Comparison of ENCODE assay signal across 22 mouse cellular contexts in the genomic region with DNA sequence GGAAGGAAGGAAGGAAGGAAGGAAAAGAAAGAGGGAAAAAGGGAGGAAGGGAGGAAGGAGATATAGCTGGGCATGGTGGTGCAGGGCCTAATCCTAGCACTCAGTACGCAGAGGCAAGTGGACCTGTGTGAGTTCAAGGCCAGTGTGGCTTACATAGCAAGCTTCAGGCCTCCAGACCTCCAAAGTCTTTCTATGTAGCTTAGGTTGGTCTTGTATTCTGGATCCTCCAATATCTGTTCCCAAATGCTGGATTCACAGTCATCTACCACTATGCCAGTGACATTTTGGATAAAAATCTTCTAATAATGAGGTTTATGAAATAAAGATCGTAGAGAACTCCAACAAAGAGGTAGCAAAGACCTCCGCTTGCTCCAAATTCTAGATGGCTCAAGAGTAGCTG. TPM values are rescaled to one million over a fixed set of nuclear protein-coding genes. Genes with fewer than 3 reads are reported as not detected.
DNase-seq lines count a peak whose midpoint lies in the region; ATAC-seq and TF ChIP-seq lines count a peak whose summit lies in the region.
"Had no signal": no experiment of that assay in that cellular context is flagged by ENCODE, and none has a peak within 500 bp of the region (broad histone marks: within the 10 kb centered on the region; RNA-seq: fewer than 3 reads in every experiment).

No protein-coding gene starts in this region.

- H3K79me2 ChIP-seq in C2C12 (ENCODE audit: control insufficient read depth, insufficient read depth) = no peaks in the 10 kb centered on the region

- H3K27ac ChIP-seq in forebrain, embryonic 12.5 days = peak overlapping the region; percentile 42; the same call in 1 of the 2 replicates
- H3K27ac ChIP-seq in forebrain, embryonic 13.5 days = no peak overlapping the region
- H3K27ac ChIP-seq in brown adipose tissue, adult 24 weeks (replicated peaks; ENCODE audit: low read depth, low read length) = peak overlapping the region; percentile 17; the same call in 1 of the 2 replicates
- H3K27ac ChIP-seq: embryonic facial prominence, embryonic 10.5 days; embryonic facial prominence, embryonic 13.5 days; gastrocnemius, adult 2 months; heart, embryonic 10.5 days; heart, embryonic 13.5 days; hindbrain, embryonic 14.5 days; hindbrain, postnatal 0 days had no signal

- H3K4me2 ChIP-seq in forebrain, embryonic 12.5 days = no peak overlapping the region
- H3K4me2 ChIP-seq in forebrain, embryonic 13.5 days = no peak overlapping the region
- H3K4me2 ChIP-seq: embryonic facial prominence, embryonic 13.5 days; heart, embryonic 13.5 days; hindbrain, embryonic 14.5 days had no signal

- H3K79me3 ChIP-seq in C2C12 (ENCODE audit: low read depth) = no peaks in the 10 kb centered on the region

- TF ChIP-seq CTCF in C2C12 (IDR thresholded peaks at IDR 0.05; ENCODE audit: control insufficient read depth, insufficient read depth, insufficient read length) = no peak

- DNase-seq in cerebellum, adult 9-11 months = no peak
- no peak for DNase-seq in lung, postnatal 4 days
- DNase-seq: adrenal gland, adult 2 months; cerebellum, adult 11 months; cerebellum, postnatal 36 days; gastrocnemius, adult 2 months; gastrocnemius, postnatal 14 days; heart, adult 18-20 months; heart, postnatal 14 days had no signal

- no peak overlapping the region for H3K4me3 ChIP-seq in forebrain, embryonic 12.5 days (replicated peaks)
- H3K4me3 ChIP-seq in forebrain, embryonic 13.5 days = no peak overlapping the region
- no peak overlapping the region for H3K4me3 ChIP-seq in C2C12 (ENCODE audit: insufficient read depth, poor library complexity, severe bottlenecking)
- H3K4me3 ChIP-seq in brown adipose tissue, adult 24 weeks (ENCODE audit: insufficient read depth, low read depth, low read length) = no peak overlapping the region
- H3K4me3 ChIP-seq: embryonic facial prominence, embryonic 10.5 days; embryonic facial prominence, embryonic 13.5 days; erythroblast, embryonic 14.5 days; gastrocnemius, adult 2 months; heart, embryonic 10.5 days; heart, embryonic 13.5 days had no signal

- no peak for ATAC-seq in forebrain, embryonic 12.5 days (ENCODE audit: low FRiP score)
- ATAC-seq in forebrain, embryonic 13.5 days = no peak
- ATAC-seq: intestine, postnatal 0 days had no signal

- peaks cover 13% of the 10 kb centered on the region for H3K4me1 ChIP-seq in forebrain, embryonic 12.5 days
- H3K4me1 ChIP-seq in forebrain, embryonic 13.5 days = peaks cover 14% of the 10 kb centered on the region
- peaks cover 7% of the 10 kb centered on the region; the same call in 1 of the 2 replicates for H3K4me1 ChIP-seq in brown adipose tissue, adult 24 weeks (ENCODE audit: control insufficient read depth, insufficient read depth, insufficient read length, low read length)

- H3K9me3 ChIP-seq in forebrain, embryonic 12.5 days = no peaks in the 10 kb centered on the region
- H3K9me3 ChIP-seq in forebrain, embryonic 13.5 days (replicated peaks) = no peaks in the 10 kb centered on the region
- H3K9me3 ChIP-seq: embryonic facial prominence, embryonic 10.5 days; embryonic facial prominence, embryonic 13.5 days; heart, embryonic 10.5 days had no signal

- H3K36me3 ChIP-seq in forebrain, embryonic 12.5 days (replicated peaks) = no peaks in the 10 kb centered on the region
- H3K36me3 ChIP-seq in forebrain, embryonic 13.5 days (ENCODE audit: poor library complexity, severe bottlenecking) = no peaks in the 10 kb centered on the region
- H3K36me3 ChIP-seq in C2C12 (ENCODE audit: control insufficient read depth, insufficient read depth) = no peaks in the 10 kb centered on the region
- H3K36me3 ChIP-seq: embryonic facial prominence, embryonic 10.5 days; embryonic facial prominence, embryonic 13.5 days; heart, embryonic 10.5 days; heart, embryonic 13.5 days had no signal

- no peak overlapping the region for H3K9ac ChIP-seq in forebrain, embryonic 12.5 days
- H3K9ac ChIP-seq in forebrain, embryonic 13.5 days = no peak overlapping the region
- H3K9ac ChIP-seq: embryonic facial prominence, embryonic 13.5 days; forebrain, postnatal 0 days; heart, embryonic 13.5 days; hindbrain, embryonic 14.5 days had no signal

- H3ac ChIP-seq in C2C12 (ENCODE audit: control insufficient read depth, insufficient read length, low read depth) = peak overlapping the region; percentile 23

- 0 out of 2 replicates have a peak, but pooled peaks cover 4% of the 10 kb centered on the region for H3K27me3 ChIP-seq in forebrain, embryonic 12.5 days
- no peaks in the 10 kb centered on the region for H3K27me3 ChIP-seq in forebrain, embryonic 13.5 days
- H3K27me3 ChIP-seq in C2C12 (ENCODE audit: control insufficient read depth, insufficient read depth, insufficient read length) = no peaks in the 10 kb centered on the region
- H3K27me3 ChIP-seq: embryonic facial prominence, embryonic 13.5 days; heart, embryonic 13.5 days had no signal

- WGBS in forebrain, embryonic 12.5 days = 94% methylated on average over 3 of the region's 3 CpGs
- 93% methylated on average over 3 of the region's 3 CpGs for WGBS in forebrain, embryonic 13.5 days

TF ChIP-seq in C2C12, 6 proteins besides CTCF, POLR2A, EP300 and RAD21:
- TF ChIP-seq MYOD1 (IDR thresholded peaks at IDR 0.05; ENCODE audit: control insufficient read depth, insufficient read length, low read depth) = no peak
- no peak for TF ChIP-seq USF1 (IDR thresholded peaks at IDR 0.05; ENCODE audit: low read depth)
- no peak for TF ChIP-seq FOSL1 (IDR thresholded peaks at IDR 0.05; ENCODE audit: insufficient read depth, low read length, poor library complexity, severe bottlenecking)
- no peak for TF ChIP-seq MYOG (IDR thresholded peaks at IDR 0.05; ENCODE audit: control insufficient read depth, extremely low read depth, insufficient read length)
- TF ChIP-seq CEBPB (IDR thresholded peaks at IDR 0.05; ENCODE audit: low read depth) = no peak
- TF ChIP-seq MAX (IDR thresholded peaks at IDR 0.05) = no peak

RNA-seq across cellular contexts. Expression of a gene that starts 8.6 kb away (rescaled TPM):
- 14.8 and 15.5 TPM in 2 replicates for polyA plus RNA-seq in forebrain, embryonic 12.5 days (2016; fragmentation: Nextera tagmentation; extraction: Ambion mirVana)
- 12.4 and 13.7 TPM in 2 replicates for polyA plus RNA-seq in forebrain, embryonic 13.5 days (2015; fragmentation: Nextera tagmentation; extraction: Ambion mirVana)
- 0.15 TPM for polyA plus RNA-seq in C2C12 (2012; fragmentation: generic; extraction: Trizol)
- polyA plus RNA-seq in brown adipose tissue, adult 24 weeks (2012; ENCODE audit: insufficient read depth, insufficient read length, missing spikeins) = 31.7 and 54.7 TPM in 2 replicates
- polyA plus RNA-seq: erythroblast, embryonic 14.5 days had no signal

RNA-seq across cellular contexts. Expression of a gene that starts 9.2 kb away (rescaled TPM):
- polyA plus RNA-seq in forebrain, embryonic 12.5 days (2016; fragmentation: Nextera tagmentation; extraction: Ambion mirVana) = 0.91 and 0.95 TPM in 2 replicates
- polyA plus RNA-seq in forebrain, embryonic 13.5 days (2015; fragmentation: Nextera tagmentation; extraction: Ambion mirVana) = 0.54 and 1.0 TPM in 2 replicates
- 19.9 TPM for polyA plus RNA-seq in C2C12 (2012; fragmentation: generic; extraction: Trizol)
- 0.95 TPM in 1 of 2 replicates, not detected in the other for polyA plus RNA-seq in brown adipose tissue, adult 24 weeks (2012; ENCODE audit: insufficient read depth, insufficient read length, missing spikeins)
- polyA plus RNA-seq: adrenal gland, adult 2 months; erythroblast, embryonic 14.5 days had no signal

RNA-seq across cellular contexts. Expression of a gene that starts 37.5 kb away (rescaled TPM):
- polyA plus RNA-seq in forebrain, embryonic 12.5 days (2016; fragmentation: Nextera tagmentation; extraction: Ambion mirVana) = 10.3 and 10.4 TPM in 2 replicates
- 9.6 and 10.0 TPM in 2 replicates for polyA plus RNA-seq in forebrain, embryonic 13.5 days (2015; fragmentation: Nextera tagmentation; extraction: Ambion mirVana)
- polyA plus RNA-seq in C2C12 (2012; fragmentation: generic; extraction: Trizol) = 6.9 TPM
- 4.6 and 5.1 TPM in 2 replicates for polyA plus RNA-seq in brown adipose tissue, adult 24 weeks (2012; ENCODE audit: insufficient read depth, insufficient read length, missing spikeins)

RNA-seq across cellular contexts. Expression of a gene that starts 47.2 kb away (rescaled TPM):
- polyA plus RNA-seq in forebrain, embryonic 12.5 days (2016; fragmentation: Nextera tagmentation; extraction: Ambion mirVana) = 507 and 536 TPM in 2 replicates
- 503 and 514 TPM in 2 replicates for polyA plus RNA-seq in forebrain, embryonic 13.5 days (2015; fragmentation: Nextera tagmentation; extraction: Ambion mirVana)
- 218 TPM for polyA plus RNA-seq in C2C12 (2012; fragmentation: generic; extraction: Trizol)
- 337 and 404 TPM in 2 replicates for polyA plus RNA-seq in brown adipose tissue, adult 24 weeks (2012; ENCODE audit: insufficient read depth, insufficient read length, missing spikeins)

RNA-seq across cellular contexts. Expression of a gene that starts 47.2 kb away (rescaled TPM):
- 25.4 and 27.0 TPM in 2 replicates for polyA plus RNA-seq in forebrain, embryonic 12.5 days (2016; fragmentation: Nextera tagmentation; extraction: Ambion mirVana)
- 19.5 and 21.6 TPM in 2 replicates for polyA plus RNA-seq in forebrain, embryonic 13.5 days (2015; fragmentation: Nextera tagmentation; extraction: Ambion mirVana)
- 3.5 TPM for polyA plus RNA-seq in C2C12 (2012; fragmentation: generic; extraction: Trizol)
- 3.4 and 13.9 TPM in 2 replicates for polyA plus RNA-seq in brown adipose tissue, adult 24 weeks (2012; ENCODE audit: insufficient read depth, insufficient read length, missing spikeins)

Comparison
In these comparisons a context has a peak if more than half of its experiments do, and no peak if none do; other contexts are left out.
1. RNA of a gene that starts 8.6 kb away (polyA plus RNA-seq): 31.7 to 54.7 TPM in brown adipose tissue, adult 24 weeks, 14.8 to 15.5 TPM in forebrain, embryonic 12.5 days and 12.4 to 13.7 TPM in forebrain, embryonic 13.5 days; 0.15 TPM in C2C12 (single experiment); every median in the first group is over 10 times any median in the second.
2. RNA of a gene that starts 9.2 kb away (polyA plus RNA-seq): 19.9 TPM in C2C12 (single experiment); 0.95 TPM in brown adipose tissue, adult 24 weeks, 0.91 to 0.95 TPM in forebrain, embryonic 12.5 days and 0.54 to 1.0 TPM in forebrain, embryonic 13.5 days; every median in the first group is over 10 times any median in the second.